Mouse (Mus musculus): ENCODE results near the gene Cdk14. TPM values are rescaled to one million over a fixed set of nuclear protein-coding genes. Genes with fewer than 3 reads are reported as not detected.

Gene Cdk14
- polyA plus RNA-seq, 1 experiment: 14.8 TPM

DNA sequence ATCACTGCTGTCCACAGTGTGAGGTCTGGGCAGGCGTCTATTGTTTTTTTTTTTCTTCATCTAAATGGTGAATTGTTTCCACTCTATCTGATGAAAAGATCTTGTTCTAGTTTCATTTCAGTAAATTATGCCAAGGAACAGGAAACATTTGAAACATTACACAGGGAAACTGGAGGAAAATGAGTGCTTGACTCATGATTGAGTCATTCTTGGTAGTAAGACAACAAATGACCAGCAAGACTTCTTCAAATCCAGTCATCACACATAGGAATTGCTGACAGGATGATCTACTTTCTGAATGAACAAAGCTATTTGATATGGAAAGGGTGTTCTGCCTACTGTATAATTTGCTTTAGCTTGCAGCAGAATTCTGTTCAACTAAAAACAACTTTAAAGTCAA, 859 bp downstream of the Cdk14 start:
- Histone ChIP-seq H3K27me3 (ENCODE audit: control insufficient read depth, insufficient read depth, low read length, poor library complexity, severe bottlenecking) (no peaks in the 10 kb centered on the region), H3K9ac (ENCODE audit: low read depth, poor library complexity, severe bottlenecking) (no peak overlapping the region)

DNA sequence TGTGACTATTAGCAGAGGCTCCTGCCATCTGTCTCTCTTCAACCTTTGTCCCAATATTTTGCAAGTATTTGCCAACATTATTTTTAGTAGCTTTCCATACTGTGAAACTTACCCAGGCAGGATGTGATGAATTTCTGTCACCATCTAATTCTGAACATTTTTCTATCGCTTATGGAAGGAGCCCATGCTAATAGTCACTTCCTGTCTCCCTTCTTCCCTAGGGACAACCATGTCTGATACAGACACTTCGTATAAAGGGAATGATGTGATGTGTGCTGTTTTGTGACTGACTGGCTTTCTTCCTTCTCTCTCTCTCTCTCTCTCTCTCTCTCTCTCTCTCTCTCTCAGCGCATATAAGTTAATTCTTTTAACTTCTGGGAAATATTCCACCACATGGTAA, 5.3 kb downstream of the Cdk14 start:
- H3K27me3 ChIP-seq (ENCODE audit: control insufficient read depth, insufficient read depth, low read length, poor library complexity, severe bottlenecking): no peaks in the 10 kb centered on the region
- no peak overlapping the region for H3K4me3 ChIP-seq (ENCODE audit: low read depth, low read length)
- no peak overlapping the region for H3K9ac ChIP-seq (ENCODE audit: low read depth, poor library complexity, severe bottlenecking)
- no peaks in the 10 kb centered on the region for H3K4me1 ChIP-seq (ENCODE audit: control insufficient read depth, insufficient read depth, low read length)
- H3K27ac ChIP-seq (ENCODE audit: insufficient read depth, low read length): no peak overlapping the region
- H3K9me3 ChIP-seq (replicated peaks; ENCODE audit: control insufficient read depth, insufficient read depth, low read length, poor library complexity, severe bottlenecking): no peaks in the 10 kb centered on the region
- no peaks in the 10 kb centered on the region for H3K36me3 ChIP-seq (ENCODE audit: control insufficient read depth, insufficient read depth, low read length, poor library complexity, severe bottlenecking)
- TF ChIP-seq EP300 (IDR thresholded peaks at IDR 0.05; ENCODE audit: insufficient read depth, low read depth, low read length) (no peak), CTCF (IDR thresholded peaks at IDR 0.05; ENCODE audit: low read depth, low read length) (no peak), POLR2A (IDR thresholded peaks at IDR 0.05; ENCODE audit: insufficient read depth, low read length) (no peak)

More for the DNA sequence above, 859 bp downstream of the Cdk14 start:
- TF ChIP-seq POLR2A (IDR thresholded peaks at IDR 0.05; ENCODE audit: insufficient read depth, low read length) (no peak), EP300 (IDR thresholded peaks at IDR 0.05; ENCODE audit: insufficient read depth, low read depth, low read length) (no peak), CTCF (IDR thresholded peaks at IDR 0.05; ENCODE audit: low read depth, low read length) (no peak)
- no peak overlapping the region for H3K4me3 ChIP-seq (ENCODE audit: low read depth, low read length)
- H3K27ac ChIP-seq (ENCODE audit: insufficient read depth, low read length): no peak overlapping the region
- no peaks in the 10 kb centered on the region for H3K9me3 ChIP-seq (replicated peaks; ENCODE audit: control insufficient read depth, insufficient read depth, low read length, poor library complexity, severe bottlenecking)
- no peaks in the 10 kb centered on the region for H3K36me3 ChIP-seq (ENCODE audit: control insufficient read depth, insufficient read depth, low read length, poor library complexity, severe bottlenecking)
- no peaks in the 10 kb centered on the region for H3K4me1 ChIP-seq (ENCODE audit: control insufficient read depth, insufficient read depth, low read length)

DNA sequence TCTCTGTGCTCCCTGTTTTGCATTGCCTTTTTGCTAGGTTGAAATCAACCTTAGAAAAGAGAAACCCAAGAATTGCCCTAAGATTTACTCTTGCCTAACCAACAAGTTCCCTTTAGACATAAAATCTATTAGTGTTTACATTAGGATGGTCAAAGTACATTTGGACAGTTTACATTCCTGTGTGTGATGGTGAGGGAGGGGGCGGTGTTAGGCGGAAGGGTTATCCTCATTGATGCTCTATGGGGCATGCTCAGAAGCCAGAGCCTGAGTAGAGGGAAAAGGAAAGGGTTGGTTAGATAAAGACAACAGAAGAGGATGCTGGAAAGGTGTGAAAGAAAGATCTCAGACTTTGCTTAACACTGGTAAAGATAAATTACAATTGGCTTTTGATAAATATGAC, 8.2 kb downstream of the Cdk14 start:
- no peak overlapping the region for H3K9ac ChIP-seq (ENCODE audit: low read depth, poor library complexity, severe bottlenecking)
- no peak overlapping the region for H3K27ac ChIP-seq (ENCODE audit: insufficient read depth, low read length)
- H3K4me3 ChIP-seq (ENCODE audit: low read depth, low read length): no peak overlapping the region
- H3K36me3 ChIP-seq (ENCODE audit: control insufficient read depth, insufficient read depth, low read length, poor library complexity, severe bottlenecking): no peaks in the 10 kb centered on the region
- H3K27me3 ChIP-seq (ENCODE audit: control insufficient read depth, insufficient read depth, low read length, poor library complexity, severe bottlenecking): no peaks in the 10 kb centered on the region
- H3K9me3 ChIP-seq (replicated peaks; ENCODE audit: control insufficient read depth, insufficient read depth, low read length, poor library complexity, severe bottlenecking): no peaks in the 10 kb centered on the region
- no peak for TF ChIP-seq CTCF (IDR thresholded peaks at IDR 0.05; ENCODE audit: low read depth, low read length)
- no peak for TF ChIP-seq POLR2A (IDR thresholded peaks at IDR 0.05; ENCODE audit: insufficient read depth, low read length)
- no peak for TF ChIP-seq EP300 (IDR thresholded peaks at IDR 0.05; ENCODE audit: insufficient read depth, low read depth, low read length)
- no peaks in the 10 kb centered on the region for H3K4me1 ChIP-seq (ENCODE audit: control insufficient read depth, insufficient read depth, low read length)

DNA sequence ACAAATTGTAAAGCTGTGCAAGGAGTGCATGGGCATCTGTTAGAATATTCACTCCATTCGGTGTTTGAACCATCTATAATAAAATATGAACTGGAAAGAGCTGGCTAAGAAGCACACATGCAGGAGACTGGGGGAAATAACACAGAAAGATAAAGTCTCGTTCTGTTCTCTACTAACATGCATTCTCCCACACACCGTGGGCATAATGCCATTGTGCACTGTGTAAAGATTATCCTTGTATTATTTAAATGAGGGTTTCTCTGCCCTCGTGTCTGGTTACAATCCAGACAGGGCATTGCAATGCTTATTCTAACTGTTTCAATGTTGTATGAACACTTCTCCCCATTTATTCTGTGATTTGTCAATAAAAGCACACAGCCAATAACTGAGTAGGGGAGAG, 18.1 kb downstream of the Cdk14 start:
- Histone ChIP-seq H3K36me3 (ENCODE audit: control insufficient read depth, insufficient read depth, low read length, poor library complexity, severe bottlenecking) (no peaks in the 10 kb centered on the region), H3K4me1 (ENCODE audit: control insufficient read depth, insufficient read depth, low read length) (no peaks in the 10 kb centered on the region), H3K27ac (ENCODE audit: insufficient read depth, low read length) (no peak overlapping the region), H3K9ac (ENCODE audit: low read depth, poor library complexity, severe bottlenecking) (no peak overlapping the region), H3K27me3 (ENCODE audit: control insufficient read depth, insufficient read depth, low read length, poor library complexity, severe bottlenecking) (no peaks in the 10 kb centered on the region), H3K4me3 (ENCODE audit: low read depth, low read length) (no peak overlapping the region), H3K9me3 (replicated peaks; ENCODE audit: control insufficient read depth, insufficient read depth, low read length, poor library complexity, severe bottlenecking) (no peaks in the 10 kb centered on the region)
- TF ChIP-seq CTCF (IDR thresholded peaks at IDR 0.05; ENCODE audit: low read depth, low read length): no peak
- no peak for TF ChIP-seq EP300 (IDR thresholded peaks at IDR 0.05; ENCODE audit: insufficient read depth, low read depth, low read length)
- TF ChIP-seq POLR2A (IDR thresholded peaks at IDR 0.05; ENCODE audit: insufficient read depth, low read length): no peak

DNA sequence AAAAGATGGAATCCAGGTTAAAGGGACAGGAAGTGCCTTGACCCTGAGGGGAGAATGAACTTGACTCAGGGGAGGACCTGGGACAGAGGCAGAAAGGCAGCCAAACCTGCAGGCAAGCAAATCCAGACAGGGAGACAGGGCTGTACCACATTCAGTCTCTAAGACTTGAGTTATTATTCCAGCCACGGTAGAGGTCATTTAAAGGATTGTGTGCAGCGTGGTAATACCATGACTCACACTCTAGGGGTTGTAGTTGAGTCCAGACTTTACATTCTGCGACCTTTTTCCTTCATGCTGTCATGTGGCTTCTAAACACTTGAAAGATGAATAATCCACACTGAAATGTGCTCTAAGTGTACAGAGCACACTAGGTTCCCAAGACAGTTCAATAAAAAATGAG, 27.3 kb downstream of the Cdk14 start:
- no peaks in the 10 kb centered on the region for H3K27me3 ChIP-seq (ENCODE audit: control insufficient read depth, insufficient read depth, low read length, poor library complexity, severe bottlenecking)
- no peak for TF ChIP-seq EP300 (IDR thresholded peaks at IDR 0.05; ENCODE audit: insufficient read depth, low read depth, low read length)
- TF ChIP-seq CTCF (IDR thresholded peaks at IDR 0.05; ENCODE audit: low read depth, low read length): no peak
- no peak for TF ChIP-seq POLR2A (IDR thresholded peaks at IDR 0.05; ENCODE audit: insufficient read depth, low read length)
- H3K27ac ChIP-seq (ENCODE audit: insufficient read depth, low read length): no peak overlapping the region
- no peaks in the 10 kb centered on the region for H3K4me1 ChIP-seq (ENCODE audit: control insufficient read depth, insufficient read depth, low read length)
- no peaks in the 10 kb centered on the region for H3K36me3 ChIP-seq (ENCODE audit: control insufficient read depth, insufficient read depth, low read length, poor library complexity, severe bottlenecking)
- no peak overlapping the region for H3K4me3 ChIP-seq (ENCODE audit: low read depth, low read length)
- H3K9ac ChIP-seq (ENCODE audit: low read depth, poor library complexity, severe bottlenecking): no peak overlapping the region
- H3K9me3 ChIP-seq (replicated peaks; ENCODE audit: control insufficient read depth, insufficient read depth, low read length, poor library complexity, severe bottlenecking): no peaks in the 10 kb centered on the region

DNA sequence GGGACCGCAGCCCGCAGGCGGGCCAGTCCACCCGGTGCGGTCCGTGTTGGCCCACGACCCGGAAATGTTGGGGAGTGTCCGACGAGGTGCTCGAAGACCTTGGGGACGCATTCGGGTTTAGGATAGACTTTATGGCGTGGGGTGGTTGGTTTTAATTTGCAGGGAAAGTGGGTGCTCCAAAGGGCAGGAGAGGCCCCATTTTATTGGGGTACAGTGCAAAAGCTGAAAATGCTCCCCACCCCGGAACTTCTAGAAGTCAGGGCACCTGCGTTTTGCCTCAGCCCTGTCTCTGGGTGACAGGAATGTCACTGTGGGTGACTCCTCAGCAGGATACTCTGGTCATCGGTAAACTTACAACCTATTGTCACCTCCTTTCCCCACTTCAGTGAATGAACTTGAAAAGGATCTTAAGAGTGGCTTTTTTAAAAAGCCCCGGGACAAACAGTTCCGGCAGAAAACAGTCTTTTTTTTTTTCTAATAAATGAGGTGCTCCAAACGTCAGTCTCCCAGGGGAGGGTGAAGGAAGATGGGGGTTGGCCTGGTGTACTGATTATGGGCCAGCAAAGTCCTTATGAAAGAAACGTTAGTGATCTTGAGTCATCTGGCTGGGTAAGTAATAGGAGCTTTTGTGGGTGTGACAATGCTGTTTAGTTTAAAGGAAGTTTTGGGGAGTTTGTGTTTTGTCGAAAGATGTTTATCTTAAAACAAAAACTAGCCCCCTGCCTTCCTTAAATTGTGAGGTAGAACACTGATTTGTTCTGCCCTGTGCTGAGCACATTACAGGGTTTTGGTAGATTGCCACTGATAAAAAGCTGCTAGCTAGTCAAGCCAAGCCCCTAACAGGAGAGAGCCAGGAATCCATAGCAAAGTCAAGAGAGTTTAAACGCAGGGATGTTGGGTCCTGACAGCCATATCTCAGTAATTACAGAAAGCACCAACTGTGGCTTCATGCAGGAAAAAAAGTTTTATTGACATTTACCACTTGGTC, 39.1 kb downstream of the Cdk14 start:
- no peaks in the 10 kb centered on the region for H3K4me1 ChIP-seq (ENCODE audit: control insufficient read depth, insufficient read depth, low read length)

More for the DNA sequence above, 39.1 kb downstream of the Cdk14 start:
- TF ChIP-seq EP300 (IDR thresholded peaks at IDR 0.05; ENCODE audit: insufficient read depth, low read depth, low read length): no peak
- TF ChIP-seq POLR2A (IDR thresholded peaks at IDR 0.05; ENCODE audit: insufficient read depth, low read length): no peak
- TF ChIP-seq CTCF (IDR thresholded peaks at IDR 0.05; ENCODE audit: low read depth, low read length): no peak
- Histone ChIP-seq H3K4me3 (ENCODE audit: low read depth, low read length) (peak overlapping the region; percentile 54), H3K27me3 (ENCODE audit: control insufficient read depth, insufficient read depth, low read length, poor library complexity, severe bottlenecking) (peaks cover 9% of the 10 kb centered on the region), H3K9ac (ENCODE audit: low read depth, poor library complexity, severe bottlenecking) (peak overlapping the region; percentile 84), H3K9me3 (replicated peaks; ENCODE audit: control insufficient read depth, insufficient read depth, low read length, poor library complexity, severe bottlenecking) (peaks cover 5% of the 10 kb centered on the region), H3K27ac (ENCODE audit: insufficient read depth, low read length) (no peak overlapping the region), H3K36me3 (ENCODE audit: control insufficient read depth, insufficient read depth, low read length, poor library complexity, severe bottlenecking) (no peaks in the 10 kb centered on the region)
